ENCODE assay signal across 27 mouse cellular contexts in genomic region chr13:112862342-112862741, GRCm38 (mm10).
DNase-seq lines count a peak whose midpoint lies in the region; ATAC-seq and TF ChIP-seq lines count a peak whose summit lies in the region.
"Had no signal": no experiment of that assay in that cellular context is flagged by ENCODE, and none has a peak within 500 bp of the region (broad histone marks: within the 10 kb centered on the region; RNA-seq: fewer than 3 reads in every experiment).

No protein-coding gene starts in this region.

- no peaks in the 10 kb centered on the region for H3K27me3 ChIP-seq in heart, embryonic 11.5 days (ENCODE audit: control insufficient read depth, insufficient read depth, low read length)
- H3K27me3 ChIP-seq in heart, embryonic 16.5 days (ENCODE audit: control insufficient read depth, insufficient read depth, low read length) = no peaks in the 10 kb centered on the region
- H3K27me3 ChIP-seq in heart, adult 2 months (ENCODE audit: control insufficient read depth, insufficient read depth, low read length) = no peaks in the 10 kb centered on the region
- no peaks in the 10 kb centered on the region for H3K27me3 ChIP-seq in kidney, postnatal 0 days (ENCODE audit: insufficient read depth, low read length)
- no peaks in the 10 kb centered on the region for H3K27me3 ChIP-seq in myocyte (ENCODE audit: control insufficient read depth, insufficient read depth, insufficient read length)
- H3K27me3 ChIP-seq: forebrain, embryonic 13.5 days; hindbrain, embryonic 12.5 days; midbrain, embryonic 13.5 days; neural tube, embryonic 15.5 days; Patski had no signal

- no peak overlapping the region for H3K9ac ChIP-seq in heart, embryonic 11.5 days (ENCODE audit: low read depth, low read length)
- no peak overlapping the region for H3K9ac ChIP-seq in heart, embryonic 16.5 days (ENCODE audit: low read length)
- no peak overlapping the region; the same call in 1 of the 2 replicates for H3K9ac ChIP-seq in heart, adult 2 months (ENCODE audit: low read depth, low read length)
- no peak overlapping the region for H3K9ac ChIP-seq in kidney, postnatal 0 days (ENCODE audit: low read depth, low read length)
- H3K9ac ChIP-seq: forebrain, embryonic 13.5 days; hindbrain, embryonic 12.5 days; liver, embryonic 14.5 days; lung, embryonic 14.5 days; midbrain, embryonic 13.5 days; neural tube, embryonic 15.5 days had no signal

- H3K27ac ChIP-seq in heart, embryonic 11.5 days (ENCODE audit: low read depth, low read length) = 0 out of 2 replicates have a peak overlapping the region, but pooled peaks have one; percentile 25
- peak overlapping the region; percentile 52; the same call in 1 of the 2 replicates for H3K27ac ChIP-seq in heart, embryonic 16.5 days (ENCODE audit: low read length)
- no peak overlapping the region; the same call in 1 of the 2 replicates for H3K27ac ChIP-seq in heart, adult 2 months
- no peak overlapping the region for H3K27ac ChIP-seq in kidney, postnatal 0 days
- H3K27ac ChIP-seq: forebrain, embryonic 13.5 days; heart, embryonic 10.5 days; hindbrain, embryonic 12.5 days; hindbrain, postnatal 0 days; liver, embryonic 14.5 days; midbrain, embryonic 13.5 days; neural tube, embryonic 15.5 days had no signal

- peaks cover 1% of the 10 kb centered on the region; the same call in 1 of the 2 replicates for H3K79me2 ChIP-seq in heart, adult 2 months (replicated peaks; ENCODE audit: control insufficient read depth, insufficient read depth, low read length)
- H3K79me2 ChIP-seq in myocyte (ENCODE audit: control insufficient read depth, insufficient read depth) = no peaks in the 10 kb centered on the region

- H3K9me3 ChIP-seq in heart, embryonic 11.5 days (replicated peaks; ENCODE audit: control insufficient read depth, low read length) = no peaks in the 10 kb centered on the region
- H3K9me3 ChIP-seq in heart, embryonic 16.5 days (replicated peaks; ENCODE audit: control insufficient read depth, low read length) = no peaks in the 10 kb centered on the region
- no peaks in the 10 kb centered on the region for H3K9me3 ChIP-seq in kidney, postnatal 0 days (replicated peaks; ENCODE audit: low read length)
- H3K9me3 ChIP-seq: forebrain, embryonic 13.5 days; heart, embryonic 10.5 days; hindbrain, embryonic 12.5 days; megakaryocyte, embryonic 14.5 days; midbrain, embryonic 13.5 days; neural tube, embryonic 15.5 days had no signal

- 76% methylated on average over 3 of the region's 3 CpGs for WGBS in heart, embryonic 11.5 days (ENCODE audit: insufficient replicate concordance)
- WGBS in heart, embryonic 16.5 days = 63% methylated on average over 3 of the region's 3 CpGs
- WGBS in heart, adult 2 months = 63% methylated on average over 3 of the region's 3 CpGs
- WGBS in kidney, postnatal 0 days = 67% methylated on average over 3 of the region's 3 CpGs

- ATAC-seq in heart, embryonic 11.5 days (replicated peaks; ENCODE audit: insufficient number of reproducible peaks, low FRiP score, low TSS enrichment) = no peak; the same call in 1 of the 2 replicates
- no peak for ATAC-seq in heart, embryonic 16.5 days (replicated peaks; ENCODE audit: extremely low read depth, insufficient read depth, low FRiP score)
- 0 out of 2 replicates have a peak, but pooled peaks have one; percentile 13 for ATAC-seq in kidney, postnatal 0 days (replicated peaks; ENCODE audit: low FRiP score, low read depth)
- ATAC-seq: forebrain, embryonic 13.5 days; hindbrain, postnatal 0 days; intestine, postnatal 0 days; midbrain, embryonic 13.5 days had no signal

- H3K4me2 ChIP-seq in heart, embryonic 11.5 days = no peak overlapping the region
- no peak overlapping the region for H3K4me2 ChIP-seq in heart, embryonic 16.5 days (ENCODE audit: low read depth, low read length)
- no peak overlapping the region for H3K4me2 ChIP-seq in kidney, postnatal 0 days (ENCODE audit: low read length)
- H3K4me2 ChIP-seq in myocyte (ENCODE audit: low read depth) = peak overlapping the region; percentile 13
- H3K4me2 ChIP-seq: forebrain, embryonic 13.5 days; hindbrain, embryonic 12.5 days; lung, embryonic 14.5 days; midbrain, embryonic 13.5 days; neural tube, embryonic 15.5 days had no signal

- no peak overlapping the region for H3ac ChIP-seq in myocyte (ENCODE audit: control insufficient read depth, insufficient read length)

- peaks cover 4% of the 10 kb centered on the region for H3K4me1 ChIP-seq in heart, embryonic 11.5 days (ENCODE audit: control insufficient read depth, insufficient read depth, low read length)
- H3K4me1 ChIP-seq in heart, embryonic 16.5 days (ENCODE audit: control insufficient read depth, insufficient read depth, low read length) = peaks cover 11% of the 10 kb centered on the region; the same call in 1 of the 2 replicates
- peaks cover 4% of the 10 kb centered on the region for H3K4me1 ChIP-seq in heart, adult 2 months (ENCODE audit: control insufficient read depth, insufficient read depth, low read length)
- 0 out of 2 replicates have a peak, but pooled peaks cover 9% of the 10 kb centered on the region for H3K4me1 ChIP-seq in kidney, postnatal 0 days (replicated peaks; ENCODE audit: insufficient read depth, low read length)
- H3K4me1 ChIP-seq: neural tube, embryonic 15.5 days had no signal

- TF ChIP-seq POLR2A in heart, adult 2 months (IDR thresholded peaks at IDR 0.05; ENCODE audit: insufficient read depth, low read depth, low read length) = no peak
- TF ChIP-seq POLR2A in myocyte (IDR thresholded peaks at IDR 0.05; ENCODE audit: insufficient read length, low read depth) = no peak

- no peak overlapping the region for H3K4me3 ChIP-seq in heart, embryonic 11.5 days (ENCODE audit: low read depth, low read length)
- no peak overlapping the region for H3K4me3 ChIP-seq in heart, embryonic 16.5 days (ENCODE audit: low read length)
- no peak overlapping the region for H3K4me3 ChIP-seq in heart, adult 2 months
- H3K4me3 ChIP-seq in kidney, postnatal 0 days (replicated peaks; ENCODE audit: low read depth, low read length) = no peak overlapping the region
- no peak overlapping the region for H3K4me3 ChIP-seq in myocyte
- H3K4me3 ChIP-seq: forebrain, embryonic 13.5 days; heart, embryonic 10.5 days; hindbrain, embryonic 12.5 days; megakaryocyte, embryonic 14.5 days; midbrain, embryonic 13.5 days; neural tube, embryonic 15.5 days had no signal

- TF ChIP-seq CTCF in heart, adult 2 months (IDR thresholded peaks at IDR 0.05) = no peak
- no peak for TF ChIP-seq CTCF in kidney, postnatal 0 days (IDR thresholded peaks at IDR 0.05; ENCODE audit: low read depth)

- no peak for DNase-seq in heart, postnatal 14 days
- DNase-seq in heart, adult 2 months = no peak
- DNase-seq in kidney, postnatal 0 days (ENCODE audit: low spot score) = no peak
- DNase-seq in kidney, postnatal 10 days = no peak
- no peak for DNase-seq in layer of hippocampus, postnatal 10 days (ENCODE audit: low spot score in 2 of 2)
- DNase-seq: cerebellum, adult 11 months; cerebellum, adult 9-10 months; cerebellum, postnatal 36 days; layer of hippocampus, adult 9-11 months; liver; right cerebral cortex, postnatal 14 days; thymus, adult 18-20 months; thymus, postnatal 25 days had no signal

- TF ChIP-seq EP300 in heart, adult 2 months (IDR thresholded peaks at IDR 0.05; ENCODE audit: insufficient read depth, low read depth, low read length) = no peak

- intact Hi-C loops in heart, postnatal 14 days (cut with DNase I) = loop anchor here (10.0 kb wide), 1 partner anchor 188 kb away; no protein-coding TSS in a partner anchor
- intact Hi-C loops in heart, adult 2 months (cut with DNase I) = loop anchor here (5.0 kb wide), 1 partner anchor 190 kb away; no protein-coding TSS in a partner anchor

- peaks cover 11% of the 10 kb centered on the region; the same call in 1 of the 2 replicates for H3K36me3 ChIP-seq in heart, embryonic 11.5 days (ENCODE audit: control insufficient read depth, insufficient read depth, low read length)
- H3K36me3 ChIP-seq in heart, embryonic 16.5 days (ENCODE audit: control insufficient read depth, insufficient read depth) = peaks cover 37% of the 10 kb centered on the region
- H3K36me3 ChIP-seq in heart, adult 2 months (ENCODE audit: control insufficient read depth, insufficient read depth, low read length) = peaks cover 13% of the 10 kb centered on the region
- H3K36me3 ChIP-seq in kidney, postnatal 0 days (ENCODE audit: insufficient read depth, low read length) = peaks cover 28% of the 10 kb centered on the region
- peaks cover 47% of the 10 kb centered on the region for H3K36me3 ChIP-seq in myocyte (ENCODE audit: control insufficient read depth, insufficient read depth)

TF ChIP-seq in myocyte, 11 proteins besides CTCF, POLR2A, EP300 and RAD21:
- no peak for TF ChIP-seq MAX (IDR thresholded peaks at IDR 0.05; ENCODE audit: low read depth)
- no peak for TF ChIP-seq CEBPB (IDR thresholded peaks at IDR 0.05; ENCODE audit: insufficient read depth, poor library complexity, severe bottlenecking)
- TF ChIP-seq REST (IDR thresholded peaks at IDR 0.05; ENCODE audit: insufficient read depth, insufficient read length) = no peak
- no peak for TF ChIP-seq TCF12 (IDR thresholded peaks at IDR 0.05; ENCODE audit: insufficient read depth, poor library complexity, severe bottlenecking)
- TF ChIP-seq TCF3 (IDR thresholded peaks at IDR 0.05; ENCODE audit: insufficient read length, low read depth) = no peak
- TF ChIP-seq SRF (IDR thresholded peaks at IDR 0.05; ENCODE audit: control insufficient read depth, insufficient read length, low read depth) = no peak
- no peak for TF ChIP-seq MYOD1 (IDR thresholded peaks at IDR 0.05; ENCODE audit: control insufficient read depth in 1 of 3, insufficient read length in 2 of 3, low read depth in 2 of 3)
- TF ChIP-seq USF1 (IDR thresholded peaks at IDR 0.05; ENCODE audit: low read depth) = no peak
- TF ChIP-seq MYOG (IDR thresholded peaks at IDR 0.05; ENCODE audit: control insufficient read depth in 1 of 3, insufficient read depth in 1 of 3, insufficient read length in 2 of 3, low read depth in 2 of 3) = no peak

Comparison
In these comparisons a context has a peak if more than half of its experiments do, and no peak if none do; other contexts are left out.
1. H3K27ac ChIP-seq: peak in heart, embryonic 11.5 days (single experiment) and heart, embryonic 16.5 days (single experiment); none in heart, adult 2 months (single experiment) and kidney, postnatal 0 days (single experiment).